ENCODE assay signal across 1 mouse cellular context in genomic region chr17:26003864-26004263, GRCm38 (mm10).
TF ChIP-seq lines count a peak whose summit lies in the region.

No protein-coding gene starts in this region.

TF ChIP-seq in CH12.LX, 34 proteins besides CTCF, POLR2A, EP300 and RAD21:
- TF ChIP-seq MEF2A (IDR thresholded peaks at IDR 0.05; ENCODE audit: borderline replicate concordance, low read depth, low read length) (no peak), TBP (conservative IDR thresholded peaks at IDR 0.05; ENCODE audit: low read depth, low read length) (no peak), BHLHE40 (IDR thresholded peaks at IDR 0.05; ENCODE audit: low read depth, low read length) (no peak), JUND (conservative IDR thresholded peaks at IDR 0.05; ENCODE audit: low read depth, low read length) (no peak)
